Mouse (Mus musculus) kidney, postnatal 0 days (tissue): ENCODE measurements around the gene Chd3. TPM values are rescaled to one million over a fixed set of nuclear protein-coding genes. Genes with fewer than 3 reads are reported as not detected.

Source experiments
- ATAC-seq: fragments of 200-750 bp; cut with Nextera tagmentation; replicated peaks from 2 replicates; pipeline ENCODE4 v1.8.0; 2017; ENCODE audit warnings: low read depth, moderate number of reproducible peaks, moderate TSS enrichment, moderate library complexity; ENCODE audit not compliant: low FRiP score
- DNase-seq: peaks from one replicate; pipeline ENCODE4 v3.0.0-alpha.2; 2016; ENCODE audit warnings: low spot score
- H3K27ac ChIP-seq: fragments of 300-500 bp; sonication (generic); 2 replicates; pipeline ENCODE4 v1.5.1; 2014; ENCODE audit warnings: mild to moderate bottlenecking
- H3K27me3 ChIP-seq: fragments of 300-500 bp; sonication (generic); 2 replicates; pipeline ENCODE4 v1.6.1; 2014; ENCODE audit warnings: low read length, mixed read lengths; ENCODE audit not compliant: insufficient read depth
- H3K36me3 ChIP-seq: fragments of 300-500 bp; sonication (generic); 2 replicates; pipeline ENCODE4 v1.6.1; 2014; ENCODE audit warnings: low read length, mixed read lengths; ENCODE audit not compliant: insufficient read depth
- H3K4me1 ChIP-seq: fragments of 300-500 bp; sonication (generic); replicated peaks from 2 replicates; pipeline ENCODE4 v1.6.1; 2014; ENCODE audit warnings: antibody characterized with exemption, low read length, mixed read lengths; ENCODE audit not compliant: insufficient read depth
- H3K4me2 ChIP-seq: fragments of 300-500 bp; sonication (generic); 2 replicates; pipeline ENCODE4 v1.6.1; 2014; ENCODE audit warnings: mild to moderate bottlenecking, low read length, moderate library complexity, mixed read lengths
- H3K4me3 ChIP-seq: fragments of 300-500 bp; sonication (generic); replicated peaks from 2 replicates; pipeline ENCODE4 v1.5.1; 2014; ENCODE audit warnings: low read depth, low read length
- H3K9ac ChIP-seq: fragments of 300-500 bp; sonication (generic); 2 replicates; pipeline ENCODE4 v1.6.1; 2014; ENCODE audit warnings: low read depth, low read length
- H3K9me3 ChIP-seq: fragments of 300-500 bp; sonication (generic); replicated peaks from 2 replicates; pipeline ENCODE4 v1.6.1; 2016; ENCODE audit warnings: low read length, inconsistent platforms, mixed read lengths
- CTCF ChIP-seq: IDR thresholded peaks from 2 replicates; pipeline ENCODE4 v1.5.1; 2016; ENCODE audit warnings: antibody characterized with exemption, low read depth, mild to moderate bottlenecking, moderate library complexity
- WGBS: fragments of 180-500 bp; shearing (Covaris S2); extraction: QIAGEN DNeasy Blood & Tissue Kit; methylation state at CpG from one replicate; pipeline ENCODE4 v1.1.7; 2014; 5-methylcytosine and 5-hydroxymethylcytosine counted together
- polyA plus RNA-seq: library from polyadenylated mRNA; unstranded; fragments of >200 nt; fragmentation: Nextera tagmentation; extraction: Ambion mirVana; gene quantifications from 2 replicates; pipeline ENCODE4 v1.2.1, GENCODE M21; 2015

Chd3 gene
- polyA plus RNA-seq, 1 experiment from 2014 or later, result 38.0 TPM

DNA sequence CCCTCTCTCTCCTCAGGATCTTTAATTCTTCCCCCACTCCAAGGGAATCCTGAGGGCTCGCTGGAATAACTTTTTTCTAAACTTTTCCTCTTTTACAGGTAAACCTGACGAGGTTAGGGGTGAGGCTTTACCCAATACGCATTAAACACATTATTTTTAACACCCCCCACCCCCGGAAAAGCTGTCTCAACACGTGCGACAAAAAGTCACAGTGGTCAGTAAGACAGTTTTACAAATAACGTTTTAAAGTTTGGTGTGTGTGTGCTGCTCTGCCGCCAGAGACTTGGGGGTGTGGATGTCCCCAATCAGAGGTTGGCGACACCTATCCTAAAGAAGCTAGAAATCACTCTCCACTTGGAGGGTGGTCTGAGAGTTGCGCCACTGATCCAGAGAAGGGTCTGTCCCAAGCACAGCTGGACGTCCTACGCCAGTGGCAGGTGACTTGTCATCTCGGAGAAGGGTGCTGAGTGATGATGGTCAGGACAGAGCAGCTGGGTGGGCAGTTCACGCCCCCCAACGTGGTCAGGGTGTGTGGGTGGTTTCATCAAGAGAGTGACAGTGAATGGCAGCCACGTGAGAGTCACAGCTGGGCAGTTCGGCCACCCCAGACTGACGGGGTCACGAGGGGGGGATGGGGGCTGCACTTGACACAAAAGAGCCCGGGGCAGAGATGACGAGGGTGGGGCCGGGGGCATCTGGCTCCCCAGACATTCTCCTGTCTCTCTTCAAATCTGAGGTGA lies 1.4 kb downstream of the Chd3 start:
- Histone ChIP-seq H3K4me2 (peak overlapping the region; percentile 89), H3K27me3 (no peaks in the 10 kb centered on the region), H3K36me3 (peaks cover 2% of the 10 kb centered on the region; the same call in 1 of the 2 replicates), H3K9me3 (no peaks in the 10 kb centered on the region), H3K27ac (peak overlapping the region; percentile 100), H3K4me1 (peaks cover 41% of the 10 kb centered on the region), H3K4me3 (peak overlapping the region; percentile 99), H3K9ac (peak overlapping the region; percentile 100)
- DNase-seq, result peak; percentile 54
- 1% methylated on average over 22 of the region's 22 CpGs for WGBS
- no peak for TF ChIP-seq CTCF
- peak; percentile 22 for ATAC-seq

DNA sequence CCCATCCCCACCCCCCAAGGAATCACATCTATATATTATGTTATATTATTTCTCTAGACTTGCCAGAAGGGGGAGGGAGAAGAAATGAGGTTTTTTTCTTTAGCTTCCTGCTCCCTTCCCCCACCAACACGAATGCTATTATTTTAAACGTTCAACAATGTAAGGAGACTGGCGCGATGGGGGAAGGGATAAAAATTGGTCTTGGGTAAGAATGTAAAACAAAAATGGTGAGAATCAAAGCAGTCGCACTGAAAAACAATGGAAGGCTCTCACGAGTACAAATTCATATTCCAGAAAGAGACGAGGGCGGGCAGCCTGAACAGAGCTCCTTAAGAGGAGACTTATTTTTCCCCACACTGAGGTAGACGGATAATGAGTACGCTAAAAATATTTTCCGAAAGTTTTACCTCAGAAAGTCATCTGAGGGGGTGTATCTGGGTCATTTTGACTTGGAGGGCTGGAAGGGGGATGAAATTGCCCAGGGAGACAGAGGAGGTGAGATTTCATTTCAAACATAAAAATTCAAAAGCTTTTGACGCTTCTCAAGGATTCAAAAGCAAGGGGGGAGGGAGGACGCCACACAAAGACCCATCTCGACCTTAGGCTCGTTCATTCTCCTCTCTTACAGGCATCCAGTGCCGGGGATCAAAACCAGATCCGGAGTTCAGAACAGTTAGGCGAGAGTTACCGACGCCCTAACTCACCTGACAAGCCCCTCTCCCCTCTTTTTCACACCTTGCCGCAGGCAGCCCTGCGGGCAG lies 2.2 kb downstream of the Chd3 start:
- 1% methylated on average over 22 of the region's 22 CpGs for WGBS
- no peaks in the 10 kb centered on the region for H3K9me3 ChIP-seq
- peak overlapping the region; percentile 99 for H3K4me3 ChIP-seq
- H3K4me2 ChIP-seq, result peak overlapping the region; percentile 89
- ATAC-seq, result no peak
- DNase-seq, result peak; percentile 57
- H3K4me1 ChIP-seq, result peaks cover 38% of the 10 kb centered on the region
- peak overlapping the region; percentile 100 for H3K27ac ChIP-seq
- H3K9ac ChIP-seq, result peak overlapping the region; percentile 100
- peak; percentile 22; the same call in 1 of the 2 replicates for TF ChIP-seq CTCF
- peaks cover 8% of the 10 kb centered on the region; the same call in 1 of the 2 replicates for H3K36me3 ChIP-seq
- no peaks in the 10 kb centered on the region for H3K27me3 ChIP-seq

DNA sequence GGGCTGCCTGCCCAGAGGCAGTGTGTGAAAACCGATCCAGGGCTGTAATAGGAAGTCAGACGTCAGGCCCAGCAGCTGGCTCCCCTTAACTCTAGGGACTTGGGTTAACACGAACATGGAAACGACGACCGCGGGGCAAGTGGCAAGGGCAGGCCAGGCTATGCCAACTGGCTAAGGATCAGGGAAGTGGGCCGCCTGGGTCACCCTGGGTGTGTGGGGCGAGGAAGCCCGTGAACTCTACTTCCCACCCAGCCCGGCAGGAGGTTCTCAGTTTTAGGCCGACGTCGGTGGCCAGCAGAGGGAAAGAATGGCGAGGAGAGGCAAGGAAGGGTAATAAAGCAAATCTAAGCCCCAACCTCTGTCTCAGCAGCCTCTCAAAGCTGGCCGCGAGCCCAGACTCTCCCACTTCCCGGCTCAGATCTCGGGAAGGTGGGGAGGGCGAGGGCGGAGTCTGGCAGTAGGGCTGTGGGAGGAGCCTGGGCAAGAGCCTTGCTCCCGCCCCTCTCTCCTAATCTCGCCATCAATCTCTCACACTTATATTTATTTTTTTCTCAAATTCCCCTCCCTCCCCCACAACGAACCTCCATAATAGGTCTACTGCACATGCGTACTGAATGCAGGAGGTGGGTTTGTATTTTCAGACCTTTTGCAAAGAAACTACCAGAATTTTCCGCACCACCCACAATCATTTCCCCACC lies 2.9 kb downstream of the Chd3 start:
- DNase-seq (peak; percentile 100), ATAC-seq (peak; percentile 72)
- H3K27me3 ChIP-seq, result no peaks in the 10 kb centered on the region
- TF ChIP-seq CTCF, result peak; percentile 20
- H3K4me1 ChIP-seq, result peaks cover 31% of the 10 kb centered on the region
- H3K36me3 ChIP-seq, result peaks cover 15% of the 10 kb centered on the region
- WGBS, result under 1% methylated on average over 26 of the region's 26 CpGs
- H3K9ac ChIP-seq, result peak overlapping the region; percentile 61
- peak overlapping the region; percentile 99 for H3K4me3 ChIP-seq
- peak overlapping the region; percentile 100 for H3K27ac ChIP-seq
- no peaks in the 10 kb centered on the region for H3K9me3 ChIP-seq
- peak overlapping the region; percentile 89 for H3K4me2 ChIP-seq

DNA sequence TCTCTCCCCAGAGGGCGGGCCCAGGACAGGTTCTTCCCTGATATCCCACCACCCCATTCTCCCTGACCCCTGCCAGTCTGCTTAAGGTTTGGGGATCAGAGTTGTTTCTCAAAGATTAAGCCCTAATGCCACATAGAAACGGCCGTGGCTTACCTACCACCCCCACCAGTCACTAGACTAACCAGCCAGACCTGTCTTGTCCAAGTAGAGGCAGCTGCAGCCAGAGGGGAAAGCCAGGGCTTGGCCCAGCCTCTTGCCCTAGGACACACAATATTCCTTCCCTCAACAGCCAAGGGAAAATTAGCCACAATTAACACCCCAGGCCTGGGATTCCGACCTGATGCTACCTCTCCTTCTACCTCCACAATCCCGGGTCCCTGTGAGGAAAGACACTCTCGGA lies 3.5 kb downstream of the Chd3 start:
- H3K36me3 ChIP-seq, result peaks cover 21% of the 10 kb centered on the region
- no peak for ATAC-seq
- H3K27ac ChIP-seq, result peak overlapping the region; percentile 100
- peak overlapping the region; percentile 61 for H3K9ac ChIP-seq
- peak overlapping the region; percentile 89 for H3K4me2 ChIP-seq
- H3K4me3 ChIP-seq, result peak overlapping the region; percentile 99
- no peak for DNase-seq
- peaks cover 26% of the 10 kb centered on the region for H3K4me1 ChIP-seq
- WGBS, result 13% methylated on average over 6 of the region's 6 CpGs
- TF ChIP-seq CTCF, result no peak
- H3K9me3 ChIP-seq, result no peaks in the 10 kb centered on the region
- no peaks in the 10 kb centered on the region for H3K27me3 ChIP-seq

DNA sequence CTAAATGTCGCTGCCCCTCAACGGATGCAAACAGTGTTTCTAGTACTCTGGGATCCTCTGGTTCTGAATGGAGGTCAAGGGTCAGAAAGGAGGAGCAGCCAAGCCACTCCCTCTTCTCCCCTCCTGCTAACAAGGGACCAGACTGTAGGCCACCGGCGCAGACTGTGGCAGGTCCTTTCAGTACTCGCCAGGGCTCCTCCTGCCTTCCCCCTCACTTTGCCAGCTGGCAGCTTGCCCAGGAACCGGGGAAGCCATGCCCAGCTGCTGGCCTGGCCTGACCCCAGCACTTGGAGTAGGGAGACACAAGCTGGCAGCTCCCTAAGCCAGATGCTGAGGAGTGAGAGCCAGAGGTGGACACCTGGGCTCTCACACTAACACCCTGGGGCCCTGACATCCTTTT lies 4.3 kb downstream of the Chd3 start:
- Histone ChIP-seq H3K9ac (peak overlapping the region; percentile 61), H3K36me3 (peaks cover 29% of the 10 kb centered on the region), H3K4me2 (peak overlapping the region; percentile 89), H3K4me1 (peaks cover 26% of the 10 kb centered on the region), H3K27ac (peak overlapping the region; percentile 100), H3K27me3 (no peaks in the 10 kb centered on the region), H3K9me3 (no peaks in the 10 kb centered on the region), H3K4me3 (peak overlapping the region; percentile 20; the same call in 1 of the 2 replicates)
- peak; percentile 95 for DNase-seq
- TF ChIP-seq CTCF, result no peak
- peak; percentile 61 for ATAC-seq
- 0% methylated on average over 6 of the region's 6 CpGs for WGBS

DNA sequence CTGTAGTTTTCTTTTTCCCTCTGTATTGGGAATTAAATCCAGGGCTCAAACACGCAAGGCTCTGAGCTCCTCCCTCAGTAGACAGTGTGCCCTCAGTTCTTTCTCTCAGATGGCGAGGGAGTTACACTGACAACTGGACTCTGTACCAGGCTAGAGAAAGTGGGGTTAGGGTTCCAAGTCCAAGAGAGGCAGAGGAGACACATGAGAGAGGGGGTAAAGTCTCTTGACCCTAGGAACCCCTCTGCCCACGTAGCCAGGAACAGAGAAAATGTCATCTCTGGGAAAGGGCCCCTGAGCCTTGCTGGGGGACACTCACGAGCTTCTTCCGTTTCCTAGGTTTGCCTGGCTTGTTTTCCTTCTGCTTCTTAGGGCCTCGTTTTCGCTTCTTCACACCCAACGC lies 4.8 kb downstream of the Chd3 start:
- H3K36me3 ChIP-seq, result peaks cover 34% of the 10 kb centered on the region
- no peak for TF ChIP-seq CTCF
- no peak for ATAC-seq
- no peaks in the 10 kb centered on the region for H3K9me3 ChIP-seq
- H3K4me1 ChIP-seq, result peaks cover 26% of the 10 kb centered on the region
- H3K9ac ChIP-seq, result 0 out of 2 replicates have a peak overlapping the region, but pooled peaks have one; percentile 18
- DNase-seq, result no peak
- peak overlapping the region; percentile 100 for H3K27ac ChIP-seq
- H3K27me3 ChIP-seq, result no peaks in the 10 kb centered on the region
- H3K4me2 ChIP-seq, result peak overlapping the region; percentile 89
- H3K4me3 ChIP-seq, result peak overlapping the region; percentile 20; the same call in 1 of the 2 replicates
- WGBS, result 27% methylated on average over 8 of the region's 8 CpGs
